Mouse (Mus musculus) heart, postnatal 14 days (tissue): ENCODE results near the gene Tmem170b. TPM values are rescaled to one million over a fixed set of nuclear protein-coding genes. Genes with fewer than 3 reads are reported as not detected.

Experiments
- DNase-seq, 2 experiments: peaks; one replicate each; pipeline ENCODE4 v3.0.0; 2021 to 2022
- intact Hi-C: fragments of 180-260 bp; cut with DNase I; formaldehyde crosslinking; loops from one replicate; pipeline ENCODE4 v1.15.1; 2025
- total RNA-seq, 2 experiments: library from RNA; stranded (reverse); gene quantifications; 2 replicates each; pipeline ENCODE4 v1.2.3; 2021

The Tmem170b gene
- total RNA-seq, 2 experiments from 2014 or later = 18.4 to 20.5 TPM

DNA sequence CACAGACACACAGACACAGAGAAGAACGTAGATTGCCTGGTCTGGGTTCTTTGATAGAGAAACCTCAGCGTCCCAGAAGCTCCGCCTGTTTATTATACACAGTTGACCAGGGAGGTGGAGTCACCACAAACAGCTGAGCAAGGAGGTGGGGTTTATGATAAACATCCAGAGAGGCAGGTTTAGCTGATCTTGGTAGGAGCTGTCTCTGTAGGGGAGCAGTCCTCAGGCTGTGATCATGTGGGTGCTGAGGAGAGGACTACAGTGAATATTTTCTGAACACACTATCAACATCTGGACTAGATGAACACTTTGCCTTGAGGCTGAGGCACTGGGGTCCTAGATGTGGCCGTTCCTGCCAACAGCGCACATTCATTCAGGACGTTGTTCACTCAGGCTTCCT, 83.3 kb downstream of the Tmem170b start:
- no peak for DNase-seq
- intact Hi-C loops = no loop called here

- peak in 1 of 2 experiments; percentile 29 for DNase-seq
- intact Hi-C loops = no loop called here
Measured at GRCm38 (mm10) chr13:41689598-41690045, 83.9 kb downstream of the Tmem170b start.

Other genes with a start within 250 kb of the Tmem170b start
- gene Nedd9, start 118.5 kb upstream of the Tmem170b start, total RNA-seq = 10 to 100 TPM; 29.3 to 35.2 TPM
- gene Adtrp, start 241.8 kb downstream of the Tmem170b start, total RNA-seq = 1 to 10 TPM; 1.8 to 2.4 TPM